Mouse (Mus musculus) limb, embryonic 11.5 days (tissue): ENCODE data around the gene Snx8. TPM values are rescaled to one million over a fixed set of nuclear protein-coding genes. Genes with fewer than 3 reads are reported as not detected.

Source experiments
- ATAC-seq: fragments of 200-750 bp; cut with Nextera tagmentation; 2 replicates; pipeline ENCODE4 v1.8.0; 2017; ENCODE audit warnings: low read depth; ENCODE audit not compliant: insufficient number of reproducible peaks, low FRiP score, low TSS enrichment
- DNase-seq: peaks from one replicate; pipeline ENCODE4 v3.0.0-alpha.2; 2015; ENCODE audit warnings: low spot score
- H3K27ac ChIP-seq: fragments of 300-500 bp; sonication (generic); replicated peaks from 2 replicates; pipeline ENCODE4 v1.5.1; 2014; ENCODE audit warnings: low read depth, mild to moderate bottlenecking, low read length
- H3K27me3 ChIP-seq: fragments of 300-500 bp; sonication (generic); 2 replicates; pipeline ENCODE4 v1.6.1; 2014; ENCODE audit warnings: mild to moderate bottlenecking, low read length, mixed read lengths; ENCODE audit not compliant: control insufficient read depth, insufficient read depth
- H3K36me3 ChIP-seq: fragments of 300-500 bp; sonication (generic); 2 replicates; pipeline ENCODE4 v1.6.1; 2014; ENCODE audit warnings: mild to moderate bottlenecking, low read length, moderate library complexity, mixed read lengths; ENCODE audit not compliant: control insufficient read depth, insufficient read depth
- H3K4me1 ChIP-seq: fragments of 300-500 bp; sonication (generic); 2 replicates; pipeline ENCODE4 v1.6.1; 2014; ENCODE audit warnings: low read length, mixed read lengths; ENCODE audit not compliant: control insufficient read depth, insufficient read depth
- H3K4me2 ChIP-seq: fragments of 300-500 bp; sonication (generic); 2 replicates; pipeline ENCODE4 v1.6.1; 2014; ENCODE audit warnings: low read depth, mild to moderate bottlenecking, moderate library complexity; ENCODE audit not compliant: severe bottlenecking
- H3K4me3 ChIP-seq: fragments of 300-500 bp; sonication (generic); 2 replicates; pipeline ENCODE4 v1.5.1; 2014; ENCODE audit warnings: low read depth, low read length
- H3K9ac ChIP-seq: fragments of 300-500 bp; sonication (generic); 2 replicates; pipeline ENCODE4 v1.6.1; 2014; ENCODE audit warnings: mild to moderate bottlenecking, low read length
- H3K9me3 ChIP-seq: fragments of 300-500 bp; sonication (generic); 2 replicates; pipeline ENCODE4 v1.6.1; 2016; ENCODE audit warnings: low read length; ENCODE audit not compliant: control insufficient read depth
- WGBS: fragments of 180-500 bp; shearing (Covaris S2); extraction: QIAGEN DNeasy Blood & Tissue Kit; methylation state at CpG from one replicate; pipeline ENCODE4 v1.1.7; 2014; 5-methylcytosine and 5-hydroxymethylcytosine counted together
- polyA plus RNA-seq: library from polyadenylated mRNA; unstranded; fragments of >200 nt; fragmentation: Nextera tagmentation; extraction: Ambion mirVana; gene quantifications from 2 replicates; pipeline ENCODE4 v1.2.1, GENCODE M21; 2014

Snx8 gene
- polyA plus RNA-seq, 1 experiment from 2014 or later: 9.7 TPM

- Histone ChIP-seq H3K9ac (no peak overlapping the region), H3K36me3 (peaks cover 10% of the 10 kb centered on the region; the same call in 1 of the 2 replicates), H3K27ac (no peak overlapping the region), H3K4me2 (no peak overlapping the region), H3K4me1 (no peaks in the 10 kb centered on the region), H3K9me3 (no peaks in the 10 kb centered on the region), H3K4me3 (no peak overlapping the region), H3K27me3 (no peaks in the 10 kb centered on the region)
- WGBS: 95% methylated on average over 9 of the region's 9 CpGs
- no peak for DNase-seq
- no peak for ATAC-seq
These were observed 39.2 kb downstream of the Snx8 start for GRCm38 (mm10) chr5:140349882-140350281.

GRCm38 (mm10) chr5:140346050-140346449 lies 43.0 kb downstream of the Snx8 start:
- ATAC-seq (no peak), DNase-seq (no peak)
- Histone ChIP-seq H3K9ac (no peak overlapping the region), H3K36me3 (no peaks in the 10 kb centered on the region; the same call in 1 of the 2 replicates), H3K4me2 (no peak overlapping the region), H3K9me3 (no peaks in the 10 kb centered on the region), H3K27ac (no peak overlapping the region), H3K4me1 (no peaks in the 10 kb centered on the region), H3K27me3 (no peaks in the 10 kb centered on the region), H3K4me3 (no peak overlapping the region)
- WGBS: 83% methylated on average over 1 of the region's 1 CpGs

- Histone ChIP-seq H3K9me3 (no peaks in the 10 kb centered on the region), H3K4me1 (no peaks in the 10 kb centered on the region; the same call in 1 of the 2 replicates), H3K4me2 (no peak overlapping the region), H3K27ac (no peak overlapping the region), H3K9ac (no peak overlapping the region), H3K27me3 (no peaks in the 10 kb centered on the region), H3K36me3 (peaks cover 2% of the 10 kb centered on the region; the same call in 1 of the 2 replicates), H3K4me3 (no peak overlapping the region)
- ATAC-seq (no peak), DNase-seq (no peak)
- WGBS: 90% methylated on average over 4 of the region's 4 CpGs
These were observed 43.8 kb downstream of the Snx8 start for GRCm38 (mm10) chr5:140345244-140345643.

- H3K9ac ChIP-seq: no peak overlapping the region
- H3K27me3 ChIP-seq: no peaks in the 10 kb centered on the region
- ATAC-seq: no peak
- H3K36me3 ChIP-seq: peaks cover 6% of the 10 kb centered on the region; the same call in 1 of the 2 replicates
- H3K4me1 ChIP-seq: no peaks in the 10 kb centered on the region; the same call in 1 of the 2 replicates
- H3K4me2 ChIP-seq: no peak overlapping the region
- H3K9me3 ChIP-seq: no peaks in the 10 kb centered on the region; the same call in 1 of the 2 replicates
- WGBS: 90% methylated on average over 4 of the region's 4 CpGs
- no peak overlapping the region for H3K27ac ChIP-seq
- H3K4me3 ChIP-seq: no peak overlapping the region
- no peak for DNase-seq
These were observed 46.2 kb downstream of the Snx8 start for GRCm38 (mm10) chr5:140342880-140343279.

- WGBS: 82% methylated on average over 3 of the region's 3 CpGs
- Histone ChIP-seq H3K4me3 (no peak overlapping the region), H3K9ac (no peak overlapping the region), H3K4me2 (no peak overlapping the region), H3K36me3 (peaks cover 6% of the 10 kb centered on the region; the same call in 1 of the 2 replicates), H3K9me3 (no peaks in the 10 kb centered on the region; the same call in 1 of the 2 replicates), H3K27ac (no peak overlapping the region), H3K4me1 (no peaks in the 10 kb centered on the region; the same call in 1 of the 2 replicates), H3K27me3 (no peaks in the 10 kb centered on the region)
- ATAC-seq: no peak
- DNase-seq: no peak
These were observed 49.2 kb downstream of the Snx8 start for GRCm38 (mm10) chr5:140339836-140340235.

GRCm38 (mm10) chr5:140338779-140339178 lies 50.3 kb downstream of the Snx8 start:
- H3K9ac ChIP-seq: no peak overlapping the region
- H3K36me3 ChIP-seq: peaks cover 6% of the 10 kb centered on the region; the same call in 1 of the 2 replicates
- H3K27me3 ChIP-seq: no peaks in the 10 kb centered on the region
- no peak overlapping the region for H3K4me2 ChIP-seq
- no peaks in the 10 kb centered on the region; the same call in 1 of the 2 replicates for H3K9me3 ChIP-seq
- ATAC-seq (no peak), DNase-seq (no peak)
- H3K27ac ChIP-seq: no peak overlapping the region
- WGBS: 84% methylated on average over 4 of the region's 4 CpGs
- no peaks in the 10 kb centered on the region; the same call in 1 of the 2 replicates for H3K4me1 ChIP-seq
- H3K4me3 ChIP-seq: no peak overlapping the region

- Histone ChIP-seq H3K9ac (no peak overlapping the region), H3K9me3 (no peaks in the 10 kb centered on the region; the same call in 1 of the 2 replicates), H3K4me2 (no peak overlapping the region), H3K4me1 (no peaks in the 10 kb centered on the region; the same call in 1 of the 2 replicates), H3K36me3 (peaks cover 6% of the 10 kb centered on the region; the same call in 1 of the 2 replicates), H3K4me3 (no peak overlapping the region), H3K27me3 (no peaks in the 10 kb centered on the region), H3K27ac (no peak overlapping the region)
- DNase-seq (peak; percentile 63), ATAC-seq (no peak)
- WGBS: 77% methylated on average over 1 of the region's 1 CpGs
These were observed 52.4 kb downstream of the Snx8 start for GRCm38 (mm10) chr5:140336680-140337079.

GRCm38 (mm10) chr5:140333631-140334030 lies 55.4 kb downstream of the Snx8 start:
- no peak for DNase-seq

More at GRCm38 (mm10) chr5:140333631-140334030, 55.4 kb downstream of the Snx8 start:
- H3K27ac ChIP-seq: no peak overlapping the region
- no peak overlapping the region for H3K4me3 ChIP-seq
- H3K27me3 ChIP-seq: no peaks in the 10 kb centered on the region
- H3K4me2 ChIP-seq: no peak overlapping the region
- peaks cover 4% of the 10 kb centered on the region; the same call in 1 of the 2 replicates for H3K4me1 ChIP-seq
- no peaks in the 10 kb centered on the region; the same call in 1 of the 2 replicates for H3K9me3 ChIP-seq
- ATAC-seq: no peak
- no peak overlapping the region for H3K9ac ChIP-seq
- WGBS: 42% methylated on average over 2 of the region's 2 CpGs
- H3K36me3 ChIP-seq: peaks cover 2% of the 10 kb centered on the region; the same call in 1 of the 2 replicates
